Comparison of ENCODE assay signal across 9 mouse cellular contexts in the genomic region with DNA sequence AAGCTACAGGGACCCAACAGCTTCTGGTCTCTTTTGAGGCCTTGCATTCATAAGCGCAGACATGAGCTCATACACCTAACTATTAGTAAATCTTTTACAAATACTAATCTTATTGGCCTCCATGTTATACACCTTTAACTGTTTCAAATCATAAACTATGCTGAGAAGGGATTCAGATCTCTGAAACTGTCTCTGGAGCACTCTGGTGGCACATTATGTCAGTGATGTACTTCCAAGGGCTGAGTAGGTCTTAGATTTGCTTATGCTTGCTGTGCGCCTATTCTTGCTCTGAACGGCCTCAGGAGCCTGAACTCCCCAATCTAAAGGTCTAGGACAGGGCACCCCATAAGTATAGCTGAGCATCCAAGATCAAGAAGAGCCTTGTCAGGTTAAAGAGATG. TPM values are rescaled to one million over a fixed set of nuclear protein-coding genes. Genes with fewer than 3 reads are reported as not detected.
A peak's percentile ranks its signal among the peaks of the same experiment; 100 is the strongest.
DNase-seq lines count a peak whose midpoint lies in the region; ATAC-seq and TF ChIP-seq lines count a peak whose summit lies in the region.
"Had no signal": no experiment of that assay in that cellular context is flagged by ENCODE, and none has a peak within 500 bp of the region (broad histone marks: within the 10 kb centered on the region; RNA-seq: fewer than 3 reads in every experiment).

No protein-coding gene starts in this region.

- peak overlapping the region; percentile 90 for H3K4me2 ChIP-seq in heart, embryonic 11.5 days
- H3K4me2 ChIP-seq in CH12.LX (ENCODE audit: insufficient read depth, low read depth, poor library complexity, severe bottlenecking), result peak overlapping the region; percentile 76
- H3K4me2 ChIP-seq in forebrain, embryonic 16.5 days (ENCODE audit: low read length), result peak overlapping the region; percentile 52
- H3K4me2 ChIP-seq in liver, postnatal 0 days (ENCODE audit: low read depth, low read length), result peak overlapping the region; percentile 99

- dilution Hi-C loops in CH12.LX (cut with MboI; ENCODE audit: extremely low pct_ligation_motif_present, extremely low pct_unique_long_range_greater_than_20kb, low sequenced_read_pairs), result no loop called here

- no peak for DNase-seq in heart, postnatal 14 days
- DNase-seq in CH12.LX (ENCODE audit: extremely low read depth), result no peak
- no peak for DNase-seq in liver, postnatal 0 days
- no peak for DNase-seq in right cerebral cortex, postnatal 14 days
- no peak for DNase-seq in spleen, postnatal 14 days (ENCODE audit: low spot score in 2 of 2)
- no peak for DNase-seq in ovary, postnatal 14 days (ENCODE audit: low spot score)
- DNase-seq: lung, adult 18-20 months had no signal

- H3K4me1 ChIP-seq in heart, embryonic 11.5 days (ENCODE audit: control insufficient read depth, insufficient read depth, low read length), result peaks cover 30% of the 10 kb centered on the region
- H3K4me1 ChIP-seq in CH12.LX (ENCODE audit: control insufficient read depth in 1 of 2, insufficient read depth in 2 of 2), result peaks cover 33 to 79% of the 10 kb centered on the region in 2 experiments
- peaks cover 40% of the 10 kb centered on the region for H3K4me1 ChIP-seq in forebrain, embryonic 16.5 days (replicated peaks; ENCODE audit: control insufficient read depth, insufficient read depth, low read length)
- peaks cover 44% of the 10 kb centered on the region for H3K4me1 ChIP-seq in liver, postnatal 0 days (ENCODE audit: insufficient read depth)

- ATAC-seq in heart, embryonic 11.5 days (replicated peaks; ENCODE audit: insufficient number of reproducible peaks, low FRiP score, low TSS enrichment), result no peak
- no peak for ATAC-seq in forebrain, embryonic 16.5 days
- ATAC-seq in liver, postnatal 0 days, result no peak

- no peak for TF ChIP-seq CTCF in CH12.LX (conservative IDR thresholded peaks at IDR 0.05 in 1 of 2, IDR thresholded peaks at IDR 0.05 in 1 of 2; ENCODE audit: low read depth in 2 of 2, low read length in 2 of 2)
- TF ChIP-seq CTCF in liver, postnatal 0 days (IDR thresholded peaks at IDR 0.05; ENCODE audit: low read depth), result no peak

- intact Hi-C loops in heart, postnatal 14 days (cut with DNase I), result loop anchor here (2.0 to 5.0 kb wide), 2 partner anchors 15 to 40 kb away; a partner anchor contains a TSS

- no peaks in the 10 kb centered on the region for H3K9me3 ChIP-seq in heart, embryonic 11.5 days (replicated peaks; ENCODE audit: control insufficient read depth, low read length)
- no peaks in the 10 kb centered on the region for H3K9me3 ChIP-seq in CH12.LX (replicated peaks; ENCODE audit: low read length)
- no peaks in the 10 kb centered on the region for H3K9me3 ChIP-seq in forebrain, embryonic 16.5 days (ENCODE audit: control insufficient read depth, low read length)
- H3K9me3 ChIP-seq in liver, postnatal 0 days (ENCODE audit: low read length), result no peaks in the 10 kb centered on the region

- peak overlapping the region; percentile 61 for H3K4me3 ChIP-seq in heart, embryonic 11.5 days (ENCODE audit: low read depth, low read length)
- H3K4me3 ChIP-seq in CH12.LX (replicated peaks in 1 of 3; ENCODE audit: low read depth in 2 of 3, low read length in 2 of 3, poor library complexity in 1 of 3), result peak overlapping the region in 1 of 3 experiments; percentile 27
- H3K4me3 ChIP-seq in forebrain, embryonic 16.5 days (replicated peaks; ENCODE audit: low read length), result peak overlapping the region; percentile 74
- peak overlapping the region; percentile 63 for H3K4me3 ChIP-seq in liver, postnatal 0 days (ENCODE audit: low read depth, low read length)

- peaks cover 3% of the 10 kb centered on the region; the same call in 1 of the 2 replicates for H3K36me3 ChIP-seq in heart, embryonic 11.5 days (ENCODE audit: control insufficient read depth, insufficient read depth, low read length)
- peaks cover 22 to 27% of the 10 kb centered on the region in 2 experiments for H3K36me3 ChIP-seq in CH12.LX (replicated peaks in 1 of 2; ENCODE audit: control insufficient read depth in 1 of 2, insufficient read depth in 1 of 2, low read length in 1 of 2)
- H3K36me3 ChIP-seq in forebrain, embryonic 16.5 days (ENCODE audit: control insufficient read depth, insufficient read depth), result peaks cover 4% of the 10 kb centered on the region; the same call in 1 of the 2 replicates
- H3K36me3 ChIP-seq in liver, postnatal 0 days (replicated peaks; ENCODE audit: insufficient read depth, low read length), result peaks cover 5% of the 10 kb centered on the region; the same call in 1 of the 2 replicates

- TF ChIP-seq POLR2A in CH12.LX (IDR thresholded peaks at IDR 0.05; ENCODE audit: low read depth, low read length), result no peak

- H3K79me2 ChIP-seq in CH12.LX (replicated peaks; ENCODE audit: control insufficient read depth, extremely low read depth, insufficient read depth, poor library complexity, severe bottlenecking), result no peaks in the 10 kb centered on the region

- 77% methylated on average over 3 of the region's 3 CpGs for WGBS in heart, embryonic 11.5 days (ENCODE audit: insufficient replicate concordance)
- 73% methylated on average over 3 of the region's 3 CpGs for WGBS in forebrain, embryonic 16.5 days
- WGBS in liver, postnatal 0 days (ENCODE audit: insufficient replicate concordance), result 74% methylated on average over 3 of the region's 3 CpGs

- H3K9ac ChIP-seq in heart, embryonic 11.5 days (ENCODE audit: low read depth, low read length), result peak overlapping the region; percentile 92
- H3K9ac ChIP-seq in CH12.LX (ENCODE audit: insufficient read depth, low read depth), result peak overlapping the region; percentile 41
- peak overlapping the region; percentile 93 for H3K9ac ChIP-seq in forebrain, embryonic 16.5 days (replicated peaks; ENCODE audit: low read depth, low read length)
- H3K9ac ChIP-seq in liver, postnatal 0 days (replicated peaks), result peak overlapping the region; percentile 73

- TF ChIP-seq EP300 in CH12.LX (IDR thresholded peaks at IDR 0.05; ENCODE audit: low read length), result no peak
- no peak for TF ChIP-seq EP300 in liver, postnatal 0 days (IDR thresholded peaks at IDR 0.05; ENCODE audit: low read depth)

- no peak for TF ChIP-seq RAD21 in CH12.LX (IDR thresholded peaks at IDR 0.05; ENCODE audit: low read depth, low read length)

- no peaks in the 10 kb centered on the region for H3K27me3 ChIP-seq in heart, embryonic 11.5 days (ENCODE audit: control insufficient read depth, insufficient read depth, low read length)
- no peaks in the 10 kb centered on the region for H3K27me3 ChIP-seq in CH12.LX (replicated peaks)
- no peaks in the 10 kb centered on the region for H3K27me3 ChIP-seq in forebrain, embryonic 16.5 days (replicated peaks; ENCODE audit: control insufficient read depth, insufficient read depth, low read length)
- H3K27me3 ChIP-seq in liver, postnatal 0 days (ENCODE audit: insufficient read depth, low read length), result no peaks in the 10 kb centered on the region

- peak overlapping the region; percentile 99 for H3K27ac ChIP-seq in heart, embryonic 11.5 days (ENCODE audit: low read depth, low read length)
- H3K27ac ChIP-seq in CH12.LX (ENCODE audit: insufficient read depth, low read depth), result peak overlapping the region; percentile 87
- H3K27ac ChIP-seq in forebrain, embryonic 16.5 days (ENCODE audit: low read length), result peak overlapping the region; percentile 96
- H3K27ac ChIP-seq in liver, postnatal 0 days (ENCODE audit: low read depth), result peak overlapping the region; percentile 99

- in situ Hi-C loops in CH12.LX (cut with MboI; ENCODE audit: low pct_ligation_motif_present, low pct_unique_long_range_greater_than_20kb, low sequenced_read_pairs), result no loop called here

RNA-seq across cellular contexts. Expression of a gene that starts 0.7 kb away (rescaled TPM):
- 352 and 380 TPM in 2 replicates for polyA plus RNA-seq in heart, embryonic 11.5 days (2014; fragmentation: Nextera tagmentation; extraction: Ambion mirVana)
- total RNA-seq in heart, postnatal 14 days (2021), result 100 to 1,000 TPM; 323 to 327 TPM
- total RNA-seq in CH12.LX (2012; rRNA removed) (146 and 197 TPM in 2 replicates), CH12.LX (2014; rRNA removed) (59.3 and 64.3 TPM in 2 replicates)
- polyA plus RNA-seq in CH12.LX (2012; ENCODE audit: insufficient read length, low read depth), result 88.4 and 93.7 TPM in 2 replicates
- polyA plus RNA-seq in forebrain, embryonic 16.5 days (2015; fragmentation: Nextera tagmentation; extraction: Ambion mirVana), result 614 and 641 TPM in 2 replicates
- polyA plus RNA-seq in liver, postnatal 0 days (2015; fragmentation: Nextera tagmentation; extraction: Ambion mirVana), result 148 and 157 TPM in 2 replicates

RNA-seq across cellular contexts. Expression of a gene that starts 3.3 kb away (rescaled TPM):
- polyA plus RNA-seq in heart, embryonic 11.5 days (2014; fragmentation: Nextera tagmentation; extraction: Ambion mirVana), result 4.8 and 6.9 TPM in 2 replicates
- total RNA-seq in heart, postnatal 14 days (2021), result 1 to 10 TPM; 4.2 to 8.5 TPM
- 247 and 283 TPM in 2 replicates for total RNA-seq in CH12.LX (2012; rRNA removed)
- total RNA-seq in CH12.LX (2014; rRNA removed), result 300 and 327 TPM in 2 replicates
- 585 and 814 TPM in 2 replicates for polyA plus RNA-seq in CH12.LX (2012; ENCODE audit: insufficient read length, low read depth)
- polyA plus RNA-seq in forebrain, embryonic 16.5 days (2015; fragmentation: Nextera tagmentation; extraction: Ambion mirVana), result 3.3 and 4.5 TPM in 2 replicates
- polyA plus RNA-seq in liver, postnatal 0 days (2015; fragmentation: Nextera tagmentation; extraction: Ambion mirVana), result 39.2 and 45.1 TPM in 2 replicates

RNA-seq across cellular contexts. Expression of a gene that starts 14.0 kb away (rescaled TPM):
- not detected in 2 replicates for polyA plus RNA-seq in heart, embryonic 11.5 days (2014; fragmentation: Nextera tagmentation; extraction: Ambion mirVana)
- 1 to 10 TPM in 1 of 2 experiments, not detected in 1; 1.5 TPM for total RNA-seq in heart, postnatal 14 days (2021)
- total RNA-seq in CH12.LX (2012; rRNA removed), result not detected in 2 replicates
- total RNA-seq in CH12.LX (2014; rRNA removed), result not detected in 2 replicates
- polyA plus RNA-seq in CH12.LX (2012; ENCODE audit: insufficient read length, low read depth), result not detected in 2 replicates
- not detected in 2 replicates for polyA plus RNA-seq in forebrain, embryonic 16.5 days (2015; fragmentation: Nextera tagmentation; extraction: Ambion mirVana)
- not detected in 2 replicates for polyA plus RNA-seq in liver, postnatal 0 days (2015; fragmentation: Nextera tagmentation; extraction: Ambion mirVana)

RNA-seq across cellular contexts. Expression of a gene that starts 14.5 kb away (rescaled TPM):
- 7.4 and 9.5 TPM in 2 replicates for polyA plus RNA-seq in heart, embryonic 11.5 days (2014; fragmentation: Nextera tagmentation; extraction: Ambion mirVana)
- total RNA-seq in heart, postnatal 14 days (2021), result 10 to 100 TPM; 48.1 to 48.9 TPM
- 3.8 and 4.6 TPM in 2 replicates for total RNA-seq in CH12.LX (2012; rRNA removed)
- total RNA-seq in CH12.LX (2014; rRNA removed), result 0.50 and 1.7 TPM in 2 replicates
- 27.0 and 35.1 TPM in 2 replicates for polyA plus RNA-seq in CH12.LX (2012; ENCODE audit: insufficient read length, low read depth)
- polyA plus RNA-seq in forebrain, embryonic 16.5 days (2015; fragmentation: Nextera tagmentation; extraction: Ambion mirVana), result 23.4 and 27.0 TPM in 2 replicates
- 1.8 and 1.9 TPM in 2 replicates for polyA plus RNA-seq in liver, postnatal 0 days (2015; fragmentation: Nextera tagmentation; extraction: Ambion mirVana)

RNA-seq across cellular contexts. Expression of a gene that starts 27.6 kb away (rescaled TPM):
- polyA plus RNA-seq in heart, embryonic 11.5 days (2014; fragmentation: Nextera tagmentation; extraction: Ambion mirVana), result 5.3 TPM in 2 replicates
- 1 to 10 TPM; 2.6 to 4.0 TPM for total RNA-seq in heart, postnatal 14 days (2021)
- total RNA-seq in CH12.LX (2012; rRNA removed), result 15.9 and 24.6 TPM in 2 replicates
- 20.8 and 26.7 TPM in 2 replicates for total RNA-seq in CH12.LX (2014; rRNA removed)
- 23.1 and 23.6 TPM in 2 replicates for polyA plus RNA-seq in CH12.LX (2012; ENCODE audit: insufficient read length, low read depth)
- polyA plus RNA-seq in forebrain, embryonic 16.5 days (2015; fragmentation: Nextera tagmentation; extraction: Ambion mirVana), result 44.9 and 63.3 TPM in 2 replicates
- 0.20 and 0.27 TPM in 2 replicates for polyA plus RNA-seq in liver, postnatal 0 days (2015; fragmentation: Nextera tagmentation; extraction: Ambion mirVana)

Comparison
In these comparisons a context has a peak if more than half of its experiments do, and no peak if none do; other contexts are left out.
1. H3K9ac ChIP-seq: peak in every context shown above with its lines; median percentile 93 in forebrain, embryonic 16.5 days; 92 in heart, embryonic 11.5 days; 73 in liver, postnatal 0 days; 41 in CH12.LX.
2. RNA of a gene that starts 3.3 kb away (polyA plus RNA-seq): 585 to 814 TPM in CH12.LX; 39.2 to 45.1 TPM in liver, postnatal 0 days, 4.8 to 6.9 TPM in heart, embryonic 11.5 days and 3.3 to 4.5 TPM in forebrain, embryonic 16.5 days; every median in the first group is over 10 times any median in the second.
3. Peak in every context shown above with its lines, with median percentiles within 50 percentile points of each other: H3K27ac ChIP-seq and H3K4me2 ChIP-seq.